Mouse (Mus musculus) spleen, adult 2 months (tissue): ENCODE results near the gene Vash1.

Experiments
- CTCF ChIP-seq: fragments of 200-500 bp; IDR thresholded peaks from 2 replicates; pipeline ENCODE4 v1.5.1; 2011; ENCODE audit warnings: mild to moderate bottlenecking, inconsistent platforms; ENCODE audit not compliant: insufficient read depth, insufficient read length, insufficient replicate concordance; ENCODE audit errors: extremely low read depth
- POLR2A ChIP-seq: fragments of 200-500 bp; IDR thresholded peaks from 2 replicates; pipeline ENCODE4 v1.6.1; 2011; ENCODE audit warnings: low read depth, low read length, inconsistent platforms

DNA sequence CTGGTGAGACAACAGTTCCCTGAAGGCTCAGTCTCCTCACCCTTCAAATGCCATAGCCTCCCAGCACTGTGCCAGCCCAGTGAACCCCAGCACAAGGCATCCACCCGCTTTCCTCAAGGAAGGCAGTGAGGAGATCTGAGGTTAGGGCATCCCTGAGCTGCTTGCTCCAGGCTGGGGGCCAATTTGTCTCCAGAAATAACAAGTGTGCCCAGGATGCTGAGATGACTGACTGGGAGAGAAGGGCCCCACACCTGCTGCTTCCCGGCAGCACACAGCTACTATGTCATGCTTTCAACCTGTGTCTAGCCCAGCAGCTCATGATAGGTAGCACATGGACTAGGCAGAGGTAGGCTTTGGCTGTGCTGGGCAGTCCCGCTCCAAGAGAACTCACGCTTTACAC lies 23.0 kb downstream of the Vash1 start:
- TF ChIP-seq CTCF (no peak), POLR2A (no peak)
